Mouse (Mus musculus) liver, embryonic 11.5 days (tissue): ENCODE measurements at regions not wholly inside any gene's neighbourhood (a gene's known extent, or its start where the extent isn't known, plus 50 kb on each side); places are given as distances from the start of the nearest gene placed in this dataset.

Source experiments
- ATAC-seq: fragments of 200-750 bp; cut with Nextera tagmentation; replicated peaks from 2 replicates; pipeline ENCODE4 v1.8.0; 2017; ENCODE audit warnings: moderate number of reproducible peaks, mild to moderate bottlenecking, moderate TSS enrichment, moderate library complexity; ENCODE audit not compliant: low FRiP score
- DNase-seq: peaks from one replicate; pipeline ENCODE4 v3.0.0-alpha.2; 2017; ENCODE audit warnings: low spot score
- H3K27ac ChIP-seq: fragments of 300-500 bp; sonication (generic); 2 replicates; pipeline ENCODE4 v1.5.1; 2014; ENCODE audit warnings: mild to moderate bottlenecking, low read depth, low read length, control low read depth
- H3K27me3 ChIP-seq: fragments of 300-500 bp; sonication (generic); replicated peaks from 2 replicates; pipeline ENCODE4 v1.6.1; 2014; ENCODE audit warnings: low read length, mixed read lengths; ENCODE audit not compliant: control insufficient read depth, insufficient read depth
- H3K36me3 ChIP-seq: fragments of 300-500 bp; sonication (generic); 2 replicates; pipeline ENCODE4 v1.6.1; 2014; ENCODE audit warnings: mild to moderate bottlenecking, low read length, moderate library complexity, mixed read lengths; ENCODE audit not compliant: control insufficient read depth, insufficient read depth
- H3K4me1 ChIP-seq: fragments of 300-500 bp; sonication (generic); replicated peaks from 2 replicates; pipeline ENCODE4 v1.6.1; 2014; ENCODE audit warnings: low read length, mixed read lengths; ENCODE audit not compliant: control insufficient read depth, insufficient read depth
- H3K4me2 ChIP-seq: fragments of 300-500 bp; sonication (generic); 2 replicates; pipeline ENCODE4 v1.6.1; 2014; ENCODE audit warnings: mild to moderate bottlenecking, control low read depth, moderate library complexity
- H3K4me3 ChIP-seq: fragments of 300-500 bp; sonication (generic); 2 replicates; pipeline ENCODE4 v1.5.1; 2014; ENCODE audit warnings: low read depth, low read length, control low read depth
- H3K9ac ChIP-seq: fragments of 300-500 bp; sonication (generic); 2 replicates; pipeline ENCODE4 v1.6.1; 2014; ENCODE audit warnings: low read depth, low read length, control low read depth
- H3K9me3 ChIP-seq: fragments of 300-500 bp; sonication (generic); 2 replicates; pipeline ENCODE4 v1.6.1; 2016; ENCODE audit warnings: low read length, inconsistent platforms, mixed read lengths; ENCODE audit not compliant: control insufficient read depth
- WGBS: fragments of 180-500 bp; shearing (Covaris S2); extraction: QIAGEN DNeasy Blood & Tissue Kit; methylation state at CpG from one replicate; pipeline ENCODE4 v1.1.7; 2014; 5-methylcytosine and 5-hydroxymethylcytosine counted together

DNA sequence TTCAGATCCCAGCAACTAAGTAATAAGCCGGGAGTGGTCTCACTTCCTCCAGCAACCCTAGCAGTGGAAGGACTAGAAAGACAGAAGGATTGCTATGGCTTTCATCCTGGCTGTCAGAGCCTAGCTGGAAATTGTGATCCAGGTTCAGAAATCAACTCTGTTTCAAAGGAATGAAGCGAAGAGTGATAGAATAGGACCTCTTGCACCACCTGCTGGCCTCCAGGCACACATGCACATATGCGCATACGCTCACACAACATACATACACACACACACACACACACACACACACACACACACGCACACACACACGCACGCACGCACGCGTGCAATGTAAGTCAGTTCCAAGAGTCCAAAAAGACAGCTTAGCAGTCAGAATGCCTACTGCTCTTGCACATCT lies 147.1 kb downstream of the Gsdmc2 start:
- Histone ChIP-seq H3K4me2 (no peak overlapping the region), H3K36me3 (no peaks in the 10 kb centered on the region), H3K4me3 (no peak overlapping the region), H3K9me3 (no peaks in the 10 kb centered on the region), H3K4me1 (no peaks in the 10 kb centered on the region; the same call in 1 of the 2 replicates), H3K27me3 (no peaks in the 10 kb centered on the region), H3K27ac (no peak overlapping the region), H3K9ac (no peak overlapping the region)
- ATAC-seq (no peak), DNase-seq (no peak)
- WGBS: 89% methylated on average over 10 of the region's 10 CpGs

- Histone ChIP-seq H3K27me3 (no peaks in the 10 kb centered on the region), H3K4me1 (no peaks in the 10 kb centered on the region; the same call in 1 of the 2 replicates), H3K9ac (no peak overlapping the region), H3K27ac (no peak overlapping the region), H3K36me3 (no peaks in the 10 kb centered on the region), H3K4me2 (no peak overlapping the region), H3K4me3 (no peak overlapping the region), H3K9me3 (no peaks in the 10 kb centered on the region)
- no peak for DNase-seq
- ATAC-seq: no peak
- 81% methylated on average over 3 of the region's 3 CpGs for WGBS
These were observed 150.8 kb downstream of the Gsdmc2 start for GRCm38 (mm10) chr15:63694150-63694549.

DNA sequence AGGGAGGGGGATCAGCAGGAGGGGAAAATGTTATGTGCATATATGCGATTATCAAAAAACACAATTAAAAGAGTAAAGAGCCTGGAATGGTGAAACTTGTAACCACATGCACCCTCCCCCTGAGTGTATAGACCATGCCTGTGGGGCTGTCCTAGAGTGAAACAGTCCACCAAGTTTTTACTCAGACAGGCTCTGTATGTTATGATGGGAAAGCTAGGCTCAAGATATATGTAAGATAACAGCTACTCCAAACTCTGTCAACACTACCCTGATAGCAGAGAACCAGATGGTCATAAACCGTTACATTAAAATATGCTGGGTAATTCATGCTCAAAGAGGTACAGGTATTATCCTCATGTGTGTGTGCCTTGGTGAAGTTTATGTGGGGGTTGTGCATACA lies 151.4 kb downstream of the Gsdmc2 start:
- no peak for ATAC-seq

GRCm38 (mm10) chr15:63692491-63693295 lies 152.3 kb downstream of the Gsdmc2 start:
- H3K4me3 ChIP-seq: no peak overlapping the region
- ATAC-seq: no peak
- no peaks in the 10 kb centered on the region for H3K9me3 ChIP-seq
- no peak overlapping the region for H3K27ac ChIP-seq
- WGBS: 71% methylated on average over 9 of the region's 9 CpGs
- DNase-seq: no peak
- no peak overlapping the region for H3K9ac ChIP-seq
- no peak overlapping the region for H3K4me2 ChIP-seq
- H3K36me3 ChIP-seq: no peaks in the 10 kb centered on the region
- H3K27me3 ChIP-seq: no peaks in the 10 kb centered on the region
- peaks cover 3% of the 10 kb centered on the region; the same call in 1 of the 2 replicates for H3K4me1 ChIP-seq

More for the DNA sequence above, 151.4 kb downstream of the Gsdmc2 start:
- no peak for DNase-seq
- WGBS: 83% methylated on average over 2 of the region's 2 CpGs
- Histone ChIP-seq H3K4me1 (no peaks in the 10 kb centered on the region; the same call in 1 of the 2 replicates), H3K36me3 (no peaks in the 10 kb centered on the region), H3K9ac (no peak overlapping the region), H3K4me3 (no peak overlapping the region), H3K27me3 (no peaks in the 10 kb centered on the region), H3K9me3 (no peaks in the 10 kb centered on the region), H3K27ac (no peak overlapping the region), H3K4me2 (no peak overlapping the region)

- H3K27me3 ChIP-seq: no peaks in the 10 kb centered on the region
- no peaks in the 10 kb centered on the region for H3K36me3 ChIP-seq
- H3K4me2 ChIP-seq: no peak overlapping the region
- no peak overlapping the region for H3K27ac ChIP-seq
- ATAC-seq (no peak), DNase-seq (no peak)
- H3K4me1 ChIP-seq: peaks cover 5% of the 10 kb centered on the region; the same call in 1 of the 2 replicates
- 73% methylated on average over 5 of the region's 5 CpGs for WGBS
- H3K9me3 ChIP-seq: no peaks in the 10 kb centered on the region
- no peak overlapping the region for H3K9ac ChIP-seq
- H3K4me3 ChIP-seq: no peak overlapping the region
These were observed 155.0 kb downstream of the Gsdmc2 start for GRCm38 (mm10) chr15:63689788-63690575.

DNA sequence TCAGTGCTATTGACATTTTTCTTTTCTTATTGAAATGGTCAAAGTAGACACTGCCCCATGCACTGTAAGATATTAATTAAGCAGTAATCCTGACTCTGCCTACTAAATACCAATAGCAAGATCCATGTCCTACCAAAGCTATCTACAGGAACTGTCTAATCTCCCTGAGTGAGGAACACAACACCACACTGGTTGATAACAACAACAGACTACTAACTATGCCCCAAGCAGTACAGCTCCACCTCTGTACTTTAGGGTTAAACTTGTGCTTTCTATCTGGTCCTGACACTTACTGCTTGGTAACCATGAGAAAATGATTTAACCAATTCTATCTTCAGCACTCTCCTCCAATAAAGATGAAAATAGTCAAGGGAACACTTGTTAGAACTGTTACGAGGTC lies 157.1 kb downstream of the Gsdmc2 start:
- no peak overlapping the region for H3K27ac ChIP-seq
- peaks cover 5% of the 10 kb centered on the region; the same call in 1 of the 2 replicates for H3K4me1 ChIP-seq
- no peak overlapping the region for H3K4me2 ChIP-seq
- H3K36me3 ChIP-seq: no peaks in the 10 kb centered on the region
- no peaks in the 10 kb centered on the region for H3K9me3 ChIP-seq
- H3K9ac ChIP-seq: no peak overlapping the region
- WGBS: 88% methylated on average over 1 of the region's 1 CpGs
- H3K4me3 ChIP-seq: no peak overlapping the region
- no peaks in the 10 kb centered on the region for H3K27me3 ChIP-seq
- 0 out of 2 replicates have a peak, but pooled peaks have one; percentile 51 for ATAC-seq
- no peak for DNase-seq

- no peak for ATAC-seq
- no peaks in the 10 kb centered on the region for H3K36me3 ChIP-seq
These were observed 157.9 kb downstream of the Gsdmc2 start for GRCm38 (mm10) chr15:63686954-63687562.

GRCm38 (mm10) chr15:63679984-63680925 lies 164.7 kb downstream of the Gsdmc2 start:
- Histone ChIP-seq H3K36me3 (no peaks in the 10 kb centered on the region), H3K27ac (no peak overlapping the region)
- no peak for ATAC-seq

More at GRCm38 (mm10) chr15:63686954-63687562, 157.9 kb downstream of the Gsdmc2 start:
- Histone ChIP-seq H3K4me1 (peaks cover 5% of the 10 kb centered on the region; the same call in 1 of the 2 replicates), H3K9ac (no peak overlapping the region), H3K9me3 (no peaks in the 10 kb centered on the region), H3K27me3 (no peaks in the 10 kb centered on the region), H3K4me2 (no peak overlapping the region), H3K4me3 (no peak overlapping the region), H3K27ac (no peak overlapping the region)
- WGBS: 63% methylated on average over 3 of the region's 3 CpGs
- DNase-seq: no peak

More at GRCm38 (mm10) chr15:63679984-63680925, 164.7 kb downstream of the Gsdmc2 start:
- 74% methylated on average over 3 of the region's 3 CpGs for WGBS
- 0 out of 2 replicates have a peak, but pooled peaks cover 10% of the 10 kb centered on the region for H3K4me1 ChIP-seq
- no peak overlapping the region for H3K9ac ChIP-seq
- H3K4me3 ChIP-seq: no peak overlapping the region
- H3K27me3 ChIP-seq: no peaks in the 10 kb centered on the region
- DNase-seq: no peak
- no peaks in the 10 kb centered on the region for H3K9me3 ChIP-seq
- no peak overlapping the region for H3K4me2 ChIP-seq
